Mouse (Mus musculus): ENCODE measurements around the gene Ceacam18.
"Not testable (repeated sequence)": the region's sequence is repeated elsewhere in the genome, so short reads cannot be mapped to it uniquely, and the experiment has no call there.

Gene Ceacam18

GRCm38 (mm10) chr7:43668582-43668981 lies 34.1 kb downstream of the Ceacam18 start:
- no peak for DNase-seq

- DNase-seq = peak; percentile 35
Observed at GRCm38 (mm10) chr7:43671064-43671808, 36.7 kb downstream of the Ceacam18 start.

- DNase-seq = peak; percentile 92
Observed at GRCm38 (mm10) chr7:43671809-43672580, 37.5 kb downstream of the Ceacam18 start, which contains the start of gene Ctu1. Ctu1 (plus strand) TSS chr7:43672016.

GRCm38 (mm10) chr7:43672581-43673260 lies 38.2 kb downstream of the Ceacam18 start:
- peak; percentile 41 for DNase-seq

GRCm38 (mm10) chr7:43675091-43675490 lies 40.6 kb downstream of the Ceacam18 start:
- DNase-seq = peak; percentile 28

- DNase-seq = no peak
Observed at GRCm38 (mm10) chr7:43678517-43678916, 44.0 kb downstream of the Ceacam18 start.

GRCm38 (mm10) chr7:43680960-43681359 lies 46.5 kb downstream of the Ceacam18 start:
- peak; percentile 21 for DNase-seq

- not testable (repeated sequence) for DNase-seq
Observed at GRCm38 (mm10) chr7:43682511-43682910, 48.0 kb downstream of the Ceacam18 start.

GRCm38 (mm10) chr7:43685088-43685487 lies 50.6 kb downstream of the Ceacam18 start:
- no peak for DNase-seq

- DNase-seq = no peak
Observed at GRCm38 (mm10) chr7:43690118-43690517, 55.6 kb downstream of the Ceacam18 start, which contains the start of gene Klk14. Klk14 (plus strand) TSS chr7:43690418.

Data from cerebellum, adult 11-12 months (tissue).